Mouse (Mus musculus) hindbrain, embryonic 12.5 days (tissue): Measurements from ENCODE around the gene Gcm2. TPM values are rescaled to one million over a fixed set of nuclear protein-coding genes. Genes with fewer than 3 reads are reported as not detected.
A peak's percentile ranks its signal among the peaks of the same experiment; 100 is the strongest.

ENCODE experiments used
- ATAC-seq: fragments of 200-750 bp; cut with Nextera tagmentation; 2 replicates; pipeline ENCODE4 v1.8.0; 2017; ENCODE audit warnings: moderate TSS enrichment; ENCODE audit not compliant: low FRiP score
- H3K27ac ChIP-seq: fragments of 300-500 bp; sonication (generic); 2 replicates; pipeline ENCODE4 v1.5.1; 2016; ENCODE audit warnings: mild to moderate bottlenecking
- H3K27me3 ChIP-seq: fragments of 300-500 bp; sonication (generic); 2 replicates; pipeline ENCODE4 v1.6.1; 2016; ENCODE audit warnings: mild to moderate bottlenecking
- H3K36me3 ChIP-seq: fragments of 300-500 bp; sonication (generic); 2 replicates; pipeline ENCODE4 v1.6.1; 2016; ENCODE audit warnings: mild to moderate bottlenecking
- H3K4me1 ChIP-seq: fragments of 300-500 bp; sonication (generic); 2 replicates; pipeline ENCODE4 v1.6.1; 2016
- H3K4me2 ChIP-seq: fragments of 300-500 bp; sonication (generic); replicated peaks from 2 replicates; pipeline ENCODE4 v1.6.1; 2016; ENCODE audit warnings: mild to moderate bottlenecking
- H3K4me3 ChIP-seq: fragments of 300-500 bp; sonication (generic); 2 replicates; pipeline ENCODE4 v1.5.1; 2016; ENCODE audit warnings: mild to moderate bottlenecking
- H3K9ac ChIP-seq: fragments of 300-500 bp; sonication (generic); 2 replicates; pipeline ENCODE4 v1.6.1; 2016; ENCODE audit warnings: mild to moderate bottlenecking, moderate library complexity
- H3K9me3 ChIP-seq: fragments of 300-500 bp; sonication (generic); replicated peaks from 2 replicates; pipeline ENCODE4 v1.6.1; 2016; ENCODE audit warnings: mild to moderate bottlenecking
- WGBS: fragments of 180-500 bp; shearing (Covaris S2); methylation state at CpG from one replicate; pipeline ENCODE4 v1.1.7; 2016; 5-methylcytosine and 5-hydroxymethylcytosine counted together
- polyA plus RNA-seq: library from polyadenylated mRNA; unstranded; fragments of >200 nt; fragmentation: Nextera tagmentation; extraction: Ambion mirVana; gene quantifications from 2 replicates; pipeline ENCODE4 v1.2.1, GENCODE M21; 2016

The Gcm2 gene
- polyA plus RNA-seq, result not detected in 2 replicates

GRCm38 (mm10) chr13:41110935-41111334 is at the start of gene Gcm2:
Gcm2 (minus strand) TSS chr13:41111035.
- H3K36me3 ChIP-seq, result no peaks in the 10 kb centered on the region
- ATAC-seq, result no peak
- H3K4me3 ChIP-seq, result no peak within 1 kb of the TSS
- H3K9ac ChIP-seq, result no peak within 1 kb of the TSS
- H3K9me3 ChIP-seq, result no peaks in the 10 kb centered on the region
- no peak within 1 kb of the TSS for H3K27ac ChIP-seq
- WGBS, result 70% methylated on average over 3 of the region's 3 CpGs
- H3K27me3 ChIP-seq, result peaks cover 15% of the 10 kb centered on the region
- no peak within 1 kb of the TSS for H3K4me2 ChIP-seq
- H3K4me1 ChIP-seq, result no peaks in the 10 kb centered on the region

- WGBS, result 65% methylated on average over 5 of the region's 5 CpGs
- H3K9me3 ChIP-seq, result no peaks in the 10 kb centered on the region
- H3K27ac ChIP-seq, result no peak overlapping the region
- no peaks in the 10 kb centered on the region for H3K27me3 ChIP-seq
- H3K4me1 ChIP-seq, result no peaks in the 10 kb centered on the region
- no peak overlapping the region for H3K9ac ChIP-seq
- no peak overlapping the region for H3K4me2 ChIP-seq
- no peaks in the 10 kb centered on the region for H3K36me3 ChIP-seq
- H3K4me3 ChIP-seq, result no peak overlapping the region
- no peak for ATAC-seq
These were observed 47.6 kb upstream of the Gcm2 start for GRCm38 (mm10) chr13:41158426-41158825.

- Histone ChIP-seq H3K4me3 (no peak overlapping the region), H3K4me1 (no peaks in the 10 kb centered on the region), H3K9me3 (no peaks in the 10 kb centered on the region), H3K9ac (no peak overlapping the region), H3K36me3 (no peaks in the 10 kb centered on the region), H3K27me3 (no peaks in the 10 kb centered on the region), H3K4me2 (no peak overlapping the region), H3K27ac (no peak overlapping the region)
- 87% methylated on average over 11 of the region's 11 CpGs for WGBS
- ATAC-seq, result no peak
These were observed 42.3 kb upstream of the Gcm2 start for GRCm38 (mm10) chr13:41153146-41153545.

GRCm38 (mm10) chr13:41146271-41146670 is 35.4 kb upstream of the Gcm2 start:
- no peak overlapping the region for H3K27ac ChIP-seq
- no peaks in the 10 kb centered on the region for H3K9me3 ChIP-seq
- 80% methylated on average over 10 of the region's 10 CpGs for WGBS
- H3K4me3 ChIP-seq, result no peak overlapping the region
- H3K36me3 ChIP-seq, result no peaks in the 10 kb centered on the region
- H3K4me2 ChIP-seq, result no peak overlapping the region
- H3K4me1 ChIP-seq, result no peaks in the 10 kb centered on the region
- no peaks in the 10 kb centered on the region for H3K27me3 ChIP-seq
- ATAC-seq, result no peak
- no peak overlapping the region for H3K9ac ChIP-seq

GRCm38 (mm10) chr13:41145433-41145970 is 34.7 kb upstream of the Gcm2 start:
- Histone ChIP-seq H3K9ac (no peak overlapping the region), H3K27ac (no peak overlapping the region), H3K4me1 (no peaks in the 10 kb centered on the region), H3K4me3 (no peak overlapping the region), H3K36me3 (no peaks in the 10 kb centered on the region), H3K27me3 (no peaks in the 10 kb centered on the region), H3K9me3 (no peaks in the 10 kb centered on the region), H3K4me2 (no peak overlapping the region)
- ATAC-seq, result no peak
- WGBS, result 65% methylated on average over 6 of the region's 6 CpGs

- 7% methylated on average over 6 of the region's 6 CpGs for WGBS
These were observed 24.1 kb upstream of the Gcm2 start for GRCm38 (mm10) chr13:41134901-41135300.

GRCm38 (mm10) chr13:41129061-41129460 is 18.2 kb upstream of the Gcm2 start:
- 91% methylated on average over 8 of the region's 8 CpGs for WGBS
- ATAC-seq, result no peak
- Histone ChIP-seq H3K4me3 (no peak overlapping the region), H3K27ac (no peak overlapping the region), H3K36me3 (no peaks in the 10 kb centered on the region), H3K4me1 (no peaks in the 10 kb centered on the region), H3K27me3 (no peaks in the 10 kb centered on the region), H3K9ac (no peak overlapping the region), H3K9me3 (no peaks in the 10 kb centered on the region), H3K4me2 (no peak overlapping the region)

More at GRCm38 (mm10) chr13:41134901-41135300, 24.1 kb upstream of the Gcm2 start:
- H3K27me3 ChIP-seq, result no peaks in the 10 kb centered on the region
- no peak overlapping the region for H3K4me2 ChIP-seq
- H3K4me3 ChIP-seq, result no peak overlapping the region
- no peaks in the 10 kb centered on the region for H3K36me3 ChIP-seq
- no peak overlapping the region for H3K27ac ChIP-seq
- H3K4me1 ChIP-seq, result no peaks in the 10 kb centered on the region
- ATAC-seq, result no peak
- H3K9me3 ChIP-seq, result no peaks in the 10 kb centered on the region
- no peak overlapping the region for H3K9ac ChIP-seq

GRCm38 (mm10) chr13:41128326-41128725 is 17.5 kb upstream of the Gcm2 start:
- ATAC-seq, result no peak
- no peak overlapping the region for H3K9ac ChIP-seq
- H3K27ac ChIP-seq, result no peak overlapping the region
- H3K4me2 ChIP-seq, result no peak overlapping the region
- no peaks in the 10 kb centered on the region for H3K9me3 ChIP-seq
- H3K4me3 ChIP-seq, result no peak overlapping the region
- no peaks in the 10 kb centered on the region for H3K4me1 ChIP-seq
- no peaks in the 10 kb centered on the region for H3K27me3 ChIP-seq
- no peaks in the 10 kb centered on the region for H3K36me3 ChIP-seq
- WGBS, result 85% methylated on average over 8 of the region's 8 CpGs

- no peak for ATAC-seq
- 63% methylated on average over 6 of the region's 6 CpGs for WGBS
- no peak overlapping the region for H3K4me3 ChIP-seq
- H3K9ac ChIP-seq, result no peak overlapping the region
- no peaks in the 10 kb centered on the region for H3K36me3 ChIP-seq
- H3K9me3 ChIP-seq, result no peaks in the 10 kb centered on the region
- H3K4me2 ChIP-seq, result no peak overlapping the region
- no peaks in the 10 kb centered on the region for H3K4me1 ChIP-seq
- H3K27ac ChIP-seq, result no peak overlapping the region
- no peaks in the 10 kb centered on the region for H3K27me3 ChIP-seq
These were observed 12.9 kb upstream of the Gcm2 start for GRCm38 (mm10) chr13:41123666-41124225.

GRCm38 (mm10) chr13:41119152-41119945 is 8.5 kb upstream of the Gcm2 start:
- Histone ChIP-seq H3K9ac (no peak overlapping the region), H3K4me2 (no peak overlapping the region), H3K27me3 (peaks cover 5% of the 10 kb centered on the region), H3K4me3 (no peak overlapping the region), H3K27ac (no peak overlapping the region), H3K9me3 (no peaks in the 10 kb centered on the region), H3K36me3 (no peaks in the 10 kb centered on the region), H3K4me1 (no peaks in the 10 kb centered on the region)
- ATAC-seq, result no peak
- WGBS, result 47% methylated on average over 9 of the region's 9 CpGs

GRCm38 (mm10) chr13:41113940-41114339 is 3.1 kb upstream of the Gcm2 start, which contains the start of gene Sycp2l:
Sycp2l (plus strand) TSS chr13:41114307.
- no peak within 1 kb of the TSS for H3K27ac ChIP-seq
- peak within 1 kb of the TSS; percentile 25 for H3K4me2 ChIP-seq
- H3K36me3 ChIP-seq, result no peaks in the 10 kb centered on the region
- H3K9ac ChIP-seq, result no peak within 1 kb of the TSS
- no peaks in the 10 kb centered on the region for H3K4me1 ChIP-seq
- H3K9me3 ChIP-seq, result no peaks in the 10 kb centered on the region
- peaks cover 15% of the 10 kb centered on the region for H3K27me3 ChIP-seq
- 32% methylated on average over 14 of the region's 14 CpGs for WGBS
- no peak within 1 kb of the TSS for H3K4me3 ChIP-seq
- ATAC-seq, result no peak

- no peak overlapping the region for H3K9ac ChIP-seq
- H3K27me3 ChIP-seq, result 0 out of 2 replicates have a peak, but pooled peaks cover 4% of the 10 kb centered on the region
- H3K4me1 ChIP-seq, result no peaks in the 10 kb centered on the region
- no peak overlapping the region for H3K4me3 ChIP-seq
- H3K27ac ChIP-seq, result no peak overlapping the region
- WGBS, result 96% methylated on average over 13 of the region's 13 CpGs
- no peaks in the 10 kb centered on the region for H3K36me3 ChIP-seq
- H3K4me2 ChIP-seq, result no peak overlapping the region
- H3K9me3 ChIP-seq, result no peaks in the 10 kb centered on the region; the same call in 1 of the 2 replicates
- no peak for ATAC-seq
These were observed 5.3 kb downstream of the Gcm2 start for GRCm38 (mm10) chr13:41105541-41105940.
